Mouse (Mus musculus) monocyte, adult 2 months (primary cell): Measurements from ENCODE around the gene Rpl19.
A peak's percentile ranks its signal among the peaks of the same experiment; 100 is the strongest.

Experiments used
- DNase-seq, 2 experiments: peaks; one replicate each; pipeline ENCODE4 v3.0.0; 2022; ENCODE audit warnings: low spot score in 2 of 2, low read depth in 1 of 2

Gene Rpl19

DNA sequence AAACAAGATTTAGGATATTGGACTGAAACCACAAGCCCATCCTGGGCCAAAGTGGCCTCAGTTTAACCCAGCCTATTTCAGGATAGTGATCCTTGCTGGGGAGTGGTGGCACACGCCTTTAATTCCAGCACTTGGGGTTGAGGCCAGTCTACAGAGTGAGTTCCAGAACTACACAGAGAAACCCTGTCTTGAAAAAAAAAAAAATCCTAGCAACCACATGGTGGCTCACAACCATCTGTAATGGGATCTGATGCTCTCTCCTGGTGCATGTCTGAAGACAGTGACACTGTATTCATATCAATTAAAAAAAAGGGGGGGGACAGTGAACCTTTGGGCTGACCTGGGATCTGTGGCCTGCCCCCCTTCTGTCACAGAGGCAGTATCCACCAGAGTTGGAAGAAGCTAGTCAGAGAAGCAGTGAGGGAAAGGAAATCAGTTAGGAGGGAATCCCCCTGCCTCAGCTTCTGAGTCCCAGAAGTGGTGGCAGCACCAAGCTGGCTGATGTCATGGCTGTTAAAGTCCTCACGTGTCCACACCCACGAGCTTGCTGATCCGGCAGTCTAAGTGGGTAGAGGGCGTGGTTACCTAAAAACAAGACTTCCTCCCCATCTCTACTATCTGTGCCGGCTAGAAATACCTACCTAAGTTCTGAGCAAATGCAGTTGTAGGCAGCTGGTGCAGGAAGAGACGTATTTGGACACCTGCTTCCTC lies 27.5 kb upstream of the Rpl19 start:
- DNase-seq: peak in 1 of 2 experiments; percentile 54

DNA sequence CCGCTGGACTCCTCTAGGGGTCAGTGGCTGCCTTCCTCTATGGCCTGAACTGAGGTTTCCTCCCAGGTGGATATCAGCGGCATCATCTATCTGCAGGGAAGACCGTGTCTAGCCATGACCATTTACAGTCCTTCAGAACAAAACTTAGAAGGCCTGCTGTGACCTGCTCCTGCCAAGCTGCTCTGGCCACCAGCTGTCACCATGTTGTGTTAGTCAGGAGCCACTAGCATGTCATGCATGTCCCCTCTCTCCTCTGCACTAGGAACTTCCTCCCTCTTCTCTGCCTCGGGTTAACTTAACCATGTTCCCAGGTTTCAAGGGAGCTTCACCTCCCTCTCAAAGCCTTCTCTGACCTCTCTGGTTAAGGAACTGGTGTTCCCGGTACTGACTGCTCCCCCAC lies 26.8 kb upstream of the Rpl19 start:
- DNase-seq: no peak

DNA sequence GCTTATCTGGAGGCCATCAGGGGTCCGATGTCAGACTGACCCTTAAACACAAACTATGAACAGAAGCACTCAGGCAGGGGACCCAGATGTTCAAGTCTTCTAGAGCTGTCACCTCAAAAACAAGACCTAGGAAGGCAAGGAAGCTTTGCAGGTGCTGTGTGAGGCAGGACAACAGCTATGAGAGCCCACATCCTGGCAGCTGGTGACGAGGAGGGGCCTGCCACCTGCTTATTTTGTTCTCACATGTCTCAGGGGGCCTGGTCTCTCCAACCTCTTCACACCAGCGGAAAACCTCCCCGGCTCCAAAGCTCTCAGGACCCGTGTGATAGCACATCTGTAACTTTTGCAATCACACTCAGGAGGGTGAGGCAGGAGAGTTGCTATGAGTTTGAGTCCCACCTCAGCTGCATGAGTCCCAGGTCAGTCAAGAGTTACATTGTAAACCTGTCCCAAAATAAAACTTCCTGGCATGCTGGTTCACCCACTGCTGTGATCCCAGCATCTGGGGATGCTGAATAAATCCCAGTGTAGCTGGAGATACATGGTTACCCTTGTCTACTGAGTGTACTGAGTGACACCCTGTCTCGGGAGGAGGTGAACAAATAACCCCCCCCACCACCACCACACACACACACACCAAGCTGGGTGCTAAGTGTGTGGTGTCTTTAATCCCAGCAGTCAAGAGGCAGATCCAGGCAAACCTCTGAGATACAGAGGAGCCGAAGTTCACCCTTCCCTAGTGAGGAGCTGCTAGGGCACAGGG lies 26.0 kb upstream of the Rpl19 start:
- no peak for DNase-seq

DNA sequence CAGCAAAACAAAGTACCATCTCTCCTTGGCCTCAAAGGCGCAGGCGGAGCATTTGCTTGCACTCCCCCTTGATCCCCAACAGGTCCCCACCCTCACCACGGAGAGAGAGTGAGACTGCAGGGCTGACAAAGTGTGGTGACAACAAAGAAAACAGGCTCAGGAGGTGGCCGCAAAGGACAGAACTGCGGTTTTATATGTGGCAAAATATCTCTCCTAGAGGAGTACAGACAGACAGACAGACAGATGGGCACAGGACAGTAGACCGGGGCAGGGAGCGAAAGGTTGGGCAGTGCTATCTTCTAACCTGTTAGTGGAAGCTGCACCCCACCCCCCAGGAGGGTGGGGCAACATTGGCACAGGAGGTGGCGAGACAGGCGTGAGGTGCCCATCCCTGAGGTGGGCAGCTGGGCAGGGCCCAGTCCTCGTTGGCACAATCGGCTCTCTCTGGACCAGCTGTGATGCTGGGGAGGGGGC lies 25.1 kb upstream of the Rpl19 start:
- no peak for DNase-seq

DNA sequence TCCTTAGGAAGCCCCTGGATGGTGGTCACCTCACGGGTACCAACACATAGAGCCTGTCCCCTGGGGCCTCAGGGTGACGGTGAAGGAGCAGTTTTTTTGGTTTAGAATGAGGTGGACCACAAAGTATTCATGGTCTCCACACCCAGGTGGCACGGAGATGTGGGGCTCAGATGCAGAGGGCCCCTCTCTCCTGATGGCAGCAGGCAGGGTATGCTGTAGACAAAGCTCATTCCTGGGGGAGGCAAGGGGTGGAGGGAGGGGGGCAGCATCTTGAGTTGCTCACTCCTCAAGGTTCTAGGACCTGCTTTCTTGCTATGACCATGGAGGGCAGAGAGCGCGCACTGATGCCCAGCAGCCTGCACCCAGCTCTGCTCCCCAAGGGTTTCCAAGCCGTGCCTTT lies 24.5 kb upstream of the Rpl19 start:
- DNase-seq: no peak

DNA sequence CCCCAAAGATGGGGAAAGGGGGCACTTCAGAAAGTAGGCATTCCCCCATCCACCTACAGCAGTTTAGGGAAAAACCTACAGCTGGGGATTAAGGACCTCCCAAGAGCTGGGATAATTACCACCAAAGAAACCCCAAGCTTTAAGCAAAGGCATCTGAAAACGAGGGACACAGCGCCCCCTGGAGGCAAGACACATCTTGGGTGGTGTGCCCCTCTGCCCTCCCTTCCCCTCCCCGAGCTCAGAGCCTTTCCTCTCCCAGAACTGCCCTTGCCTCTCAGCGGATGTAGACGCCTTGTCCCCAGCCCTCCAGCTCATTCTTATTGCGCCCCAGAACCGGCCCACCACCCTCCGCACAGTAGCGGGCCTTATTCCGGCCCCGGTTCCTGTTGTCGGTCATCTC lies 23.9 kb upstream of the Rpl19 start:
- DNase-seq: peak in 1 of 2 experiments; percentile 80

DNA sequence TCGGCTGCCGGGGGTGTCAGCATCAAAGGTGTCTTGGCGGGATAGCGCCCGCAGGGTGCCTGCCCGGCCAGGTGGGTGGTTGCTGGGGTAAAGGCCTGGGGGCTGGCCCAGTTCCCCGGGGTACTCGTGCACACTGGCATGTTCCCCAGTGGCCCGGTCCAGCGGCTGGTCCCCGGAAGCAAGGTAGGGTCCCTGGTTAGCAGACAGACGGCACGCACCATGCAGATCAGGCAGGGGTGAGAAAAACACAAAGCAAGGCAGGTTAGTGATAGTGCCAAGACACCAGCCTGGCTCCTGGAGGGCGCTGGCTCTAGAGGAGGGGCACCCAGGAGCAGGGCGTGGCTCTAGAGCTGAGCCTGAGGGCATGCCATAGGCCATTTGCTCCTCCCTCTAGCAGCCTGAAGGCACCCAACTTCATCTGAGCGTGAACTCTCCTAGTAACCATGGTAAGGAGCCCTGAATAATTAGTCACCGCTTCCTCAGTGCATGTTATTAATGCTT lies 23.3 kb upstream of the Rpl19 start:
- DNase-seq: no peak

DNA sequence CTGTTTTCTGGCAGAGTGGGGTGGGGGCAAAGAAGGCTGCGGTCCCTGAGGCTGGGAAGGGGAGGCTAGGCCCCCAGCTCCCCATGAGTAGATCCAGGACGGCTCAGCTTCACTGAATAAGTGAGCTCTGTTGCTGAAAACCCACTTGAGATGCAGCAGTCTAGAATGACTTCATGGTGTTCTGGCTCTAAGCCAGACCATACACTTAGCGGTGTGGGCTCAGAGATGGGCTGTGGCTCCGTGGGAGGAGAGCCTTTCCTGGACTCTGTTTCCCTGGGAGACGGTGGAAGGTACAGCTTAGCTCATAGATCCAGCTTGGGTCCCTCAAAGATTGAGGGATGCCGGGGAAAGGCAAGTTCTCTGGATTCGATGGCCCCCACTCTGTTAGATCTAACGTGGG lies 22.3 kb upstream of the Rpl19 start:
- no peak for DNase-seq

DNA sequence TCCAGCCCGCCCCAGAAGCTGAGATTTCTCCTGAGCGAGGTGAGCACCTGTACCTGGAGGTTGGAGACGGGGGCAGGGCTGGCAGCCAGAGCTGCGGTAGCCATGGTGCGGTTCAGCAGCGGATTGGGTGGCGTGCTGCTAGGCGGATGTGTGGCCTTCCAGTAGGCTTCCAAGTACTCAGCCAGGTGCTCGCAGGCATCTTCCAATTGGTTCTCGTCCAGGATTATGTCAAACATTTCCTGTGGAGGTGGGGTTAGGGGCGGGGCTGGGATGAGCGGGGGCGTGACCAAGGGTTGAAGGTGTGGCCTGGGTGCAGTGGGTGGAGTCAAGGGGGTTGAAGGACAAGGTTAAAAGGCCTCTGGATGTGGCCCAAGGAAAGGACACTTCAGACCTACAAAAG lies 21.4 kb upstream of the Rpl19 start:
- no peak for DNase-seq

DNA sequence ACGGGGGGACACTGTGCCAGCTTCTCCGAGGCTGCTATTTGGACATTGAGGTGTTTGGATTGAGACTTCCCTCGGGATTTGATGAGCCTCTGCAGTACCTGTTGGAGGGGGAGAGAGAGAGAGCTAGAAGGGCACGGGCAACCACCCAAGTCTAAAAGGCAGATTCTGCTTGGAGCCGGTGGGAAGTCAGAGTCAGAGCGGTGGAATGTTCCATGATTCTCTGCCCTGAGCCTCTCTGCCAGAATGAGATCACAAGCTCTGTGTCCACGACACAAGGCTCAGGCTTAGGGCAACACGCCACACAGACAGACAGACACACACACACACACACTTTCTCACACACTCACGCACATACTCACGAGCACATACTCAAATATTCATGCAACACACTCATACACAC lies 20.8 kb upstream of the Rpl19 start:
- no peak for DNase-seq

DNA sequence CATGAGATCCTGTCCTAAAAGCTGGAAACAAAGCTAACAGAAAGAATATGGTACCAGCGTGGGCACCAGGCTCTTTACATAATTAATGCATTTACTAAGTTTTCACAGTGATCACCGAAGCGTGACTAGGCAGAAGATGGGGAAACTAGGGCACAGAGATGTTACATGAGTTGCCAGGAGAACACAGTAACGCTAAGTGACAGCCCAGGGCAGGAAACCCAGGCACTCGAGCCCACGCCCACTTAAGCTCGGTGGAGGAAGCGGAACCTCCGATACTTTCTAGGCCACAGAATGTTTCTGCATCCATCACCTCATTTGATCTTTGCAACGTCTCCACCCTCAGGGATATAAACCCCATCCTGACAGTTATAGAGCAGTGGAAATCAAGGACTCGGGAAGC lies 18.4 kb upstream of the Rpl19 start:
- DNase-seq: no peak

DNA sequence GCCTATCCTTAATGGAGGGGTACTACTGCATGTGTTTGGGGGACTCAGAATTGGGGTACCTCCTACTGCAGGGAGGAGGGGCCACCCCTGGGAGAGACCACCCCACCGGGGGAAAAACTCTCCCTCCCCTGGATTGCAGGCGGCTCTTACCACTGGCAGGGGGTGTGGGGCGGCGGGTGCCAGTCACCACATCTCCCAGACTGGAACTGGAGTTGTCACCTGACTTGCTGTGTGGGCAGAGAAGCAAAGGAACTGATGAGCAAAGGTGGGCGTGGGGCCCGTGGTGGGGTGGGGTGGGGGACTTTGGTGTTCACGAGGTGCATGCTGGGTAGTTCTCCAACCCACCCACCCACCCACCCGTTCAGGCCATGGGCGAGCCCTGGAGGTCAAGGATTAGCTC lies 14.8 kb upstream of the Rpl19 start:
- DNase-seq: no peak

DNA sequence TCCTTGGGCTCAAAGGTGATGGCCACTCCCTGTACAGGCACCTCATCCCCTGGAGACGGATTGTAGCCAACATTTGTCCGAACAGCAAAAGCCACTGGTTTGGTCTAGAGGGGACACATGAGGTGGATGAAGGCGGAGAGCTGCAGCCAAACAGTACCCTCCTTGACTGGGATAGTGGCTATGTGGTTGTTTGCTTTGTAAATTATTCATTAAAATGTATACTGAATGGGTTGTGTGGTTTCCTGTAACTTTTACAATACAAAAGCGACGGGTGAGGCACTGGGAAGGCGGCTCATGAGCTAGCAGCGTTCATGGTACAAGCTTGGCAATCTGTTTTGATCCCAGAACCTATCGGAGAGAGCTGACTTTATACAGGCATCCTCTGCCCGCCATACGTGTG lies 13.7 kb upstream of the Rpl19 start:
- DNase-seq: no peak

DNA sequence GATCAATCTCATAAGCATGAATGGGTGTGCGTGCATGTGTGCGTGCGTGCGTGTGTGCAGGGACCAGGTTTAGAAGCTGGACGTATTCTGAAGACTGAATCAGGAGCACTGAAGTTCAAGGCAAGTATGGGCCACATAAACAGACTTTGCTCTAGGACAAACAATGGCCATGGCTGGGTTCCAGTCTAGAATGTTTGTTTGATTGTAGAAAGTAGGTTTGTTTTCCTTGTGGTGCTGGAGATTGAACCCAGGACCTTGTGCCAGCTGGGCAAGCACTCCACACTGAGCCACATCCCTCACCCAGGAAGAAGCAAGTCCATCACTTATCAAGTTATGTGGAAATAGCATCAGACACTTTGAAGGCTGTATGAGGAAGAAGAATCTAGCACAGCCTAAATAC lies 10.3 kb upstream of the Rpl19 start:
- no peak for DNase-seq

DNA sequence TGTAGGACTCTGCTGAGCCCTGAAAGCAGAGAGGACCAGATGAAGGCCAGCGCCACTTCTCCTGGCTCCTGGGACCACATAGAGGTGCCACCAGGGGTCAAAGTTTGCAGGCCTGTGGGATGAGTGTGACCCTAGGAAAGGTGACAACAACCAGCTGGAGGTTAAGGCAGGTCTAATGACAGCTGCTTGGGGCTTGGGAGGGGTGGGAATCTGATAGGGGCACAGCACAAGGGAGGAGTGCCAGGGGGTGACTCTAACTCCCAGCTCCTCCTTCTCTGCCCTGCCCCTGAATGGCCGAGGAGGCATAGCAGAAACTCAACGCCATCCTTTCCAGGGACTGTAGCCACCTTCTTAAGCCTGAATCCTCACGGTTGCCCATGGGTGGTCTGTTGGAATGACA lies 9.7 kb upstream of the Rpl19 start:
- DNase-seq: no peak

DNA sequence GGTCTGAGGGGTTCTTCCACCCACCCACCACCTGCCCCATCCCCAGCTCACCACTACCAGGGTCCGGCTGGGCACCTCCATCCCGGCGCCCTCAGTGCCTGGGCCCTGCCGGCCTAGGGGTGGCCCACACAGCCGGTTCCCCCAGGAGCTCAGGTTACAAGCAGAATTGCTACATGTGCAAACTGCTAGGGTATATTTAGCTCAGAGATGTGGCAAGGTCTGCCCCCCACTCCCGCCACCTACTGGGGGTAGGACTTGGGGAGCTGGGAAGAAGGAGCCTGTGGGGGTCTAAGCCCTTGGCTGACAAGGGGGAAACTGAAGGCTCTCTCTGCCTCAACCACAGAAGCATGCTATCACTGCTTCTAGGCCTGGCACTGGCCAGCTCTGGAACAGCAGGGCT lies 8.3 kb upstream of the Rpl19 start:
- no peak for DNase-seq

DNA sequence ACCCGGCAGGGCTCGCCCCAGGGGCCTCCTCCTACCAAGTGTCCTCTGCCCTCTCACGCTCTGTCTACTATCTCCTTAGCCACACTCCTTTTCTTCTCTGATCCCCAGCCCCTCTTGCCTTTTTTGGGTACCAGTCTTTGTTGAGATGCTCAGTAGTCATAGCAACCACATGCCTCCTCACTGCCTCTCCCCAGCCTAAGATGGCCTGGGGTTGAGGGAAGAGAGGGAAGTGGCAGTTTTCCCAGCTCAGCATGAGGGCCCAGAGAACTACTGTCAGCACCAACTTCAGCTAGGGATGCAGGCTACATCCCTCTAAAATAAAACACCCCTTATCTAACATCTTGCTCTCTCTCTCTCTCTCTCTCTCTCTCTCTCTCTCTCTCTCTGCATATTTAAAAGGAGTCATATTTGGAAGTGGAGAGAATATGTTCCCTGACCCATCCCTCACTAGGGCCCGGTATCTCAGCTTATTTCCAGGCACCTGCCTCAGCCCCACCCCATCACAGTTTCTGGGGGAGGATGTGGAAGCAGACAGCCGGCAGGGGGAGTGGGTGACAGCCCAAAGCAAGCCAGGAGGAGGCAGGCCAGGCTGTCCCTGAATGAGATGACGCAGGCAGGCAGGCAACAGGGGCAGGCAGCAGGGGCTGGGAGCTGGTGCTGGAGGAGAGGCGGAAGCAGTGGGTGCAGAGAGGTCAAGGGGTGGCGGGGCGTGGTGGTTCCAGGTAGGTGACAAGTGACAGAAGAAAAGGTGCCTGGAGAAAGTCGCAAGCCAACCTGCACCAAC lies 7.5 kb upstream of the Rpl19 start:
- DNase-seq: no peak

DNA sequence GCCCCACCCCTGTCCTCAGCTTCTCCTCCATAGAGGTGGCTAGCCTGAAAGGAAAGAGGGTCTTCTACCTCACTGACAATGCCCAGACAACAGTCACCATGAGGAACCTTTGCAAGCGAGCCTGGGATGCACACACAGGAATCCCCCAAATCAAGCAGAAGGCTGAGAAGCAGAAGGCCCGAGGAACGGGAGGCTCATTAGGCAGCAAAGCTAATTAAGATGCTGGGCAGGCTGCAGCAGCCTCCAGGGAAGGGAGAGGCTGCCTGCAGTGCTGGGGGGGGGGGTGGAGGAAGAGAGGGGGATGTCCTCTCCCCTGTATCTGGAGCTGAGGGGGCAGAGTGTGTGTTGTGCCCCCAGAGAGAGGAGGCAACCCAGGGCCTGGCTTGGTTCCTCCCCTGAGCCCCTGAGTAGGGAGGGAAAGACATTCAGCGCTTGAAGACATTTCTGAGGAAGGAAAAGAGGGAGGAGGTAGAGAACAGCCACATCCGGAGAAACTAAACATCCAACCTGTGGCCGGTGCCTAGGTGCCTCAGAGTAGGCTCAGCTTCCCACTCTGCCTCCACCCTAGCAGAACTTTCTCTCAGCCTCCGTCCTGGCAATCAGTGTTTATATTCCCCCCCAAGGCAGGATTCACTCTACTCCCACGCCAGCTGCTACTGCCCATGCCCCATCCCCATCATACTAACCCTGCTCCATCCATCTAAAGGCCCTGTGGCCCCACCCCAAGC lies 6.5 kb upstream of the Rpl19 start:
- no peak for DNase-seq

DNA sequence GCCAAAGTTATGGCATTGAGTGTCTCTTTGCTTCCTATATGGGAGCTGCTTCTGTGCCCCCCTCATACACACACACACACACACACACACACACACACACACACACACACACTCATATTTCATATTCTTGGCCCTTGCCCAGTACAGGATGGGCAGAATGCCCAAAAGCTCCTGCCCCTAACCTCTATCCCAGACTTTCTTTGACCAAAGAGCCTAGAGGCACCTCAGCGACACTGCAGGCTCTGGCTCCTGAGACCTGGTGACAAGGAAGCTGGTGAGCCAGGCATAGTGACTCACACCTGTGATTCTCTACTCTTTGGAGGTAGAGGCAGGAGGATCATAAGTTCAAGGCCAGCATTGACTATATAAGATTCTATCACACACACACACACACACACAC lies 5.8 kb upstream of the Rpl19 start:
- no peak for DNase-seq

DNA sequence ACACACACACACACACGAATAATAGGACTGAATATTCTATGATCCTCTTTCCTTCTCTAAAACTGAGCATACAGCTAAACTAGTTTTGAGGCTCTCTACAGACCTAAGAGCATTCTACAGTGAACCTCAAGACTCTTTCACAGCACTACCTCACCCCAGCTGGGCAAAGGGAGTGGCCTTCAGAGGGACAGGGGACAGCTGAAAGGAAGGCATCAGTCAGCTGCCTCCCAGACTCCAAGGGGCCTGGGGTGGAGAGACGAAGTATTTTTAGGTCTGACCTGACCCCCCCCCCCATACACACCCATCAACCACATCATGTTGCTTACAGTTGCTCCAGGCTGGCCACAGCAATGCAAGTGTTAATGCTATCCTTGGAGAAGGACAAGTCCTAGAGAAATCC lies 5.4 kb upstream of the Rpl19 start:
- no peak for DNase-seq

DNA sequence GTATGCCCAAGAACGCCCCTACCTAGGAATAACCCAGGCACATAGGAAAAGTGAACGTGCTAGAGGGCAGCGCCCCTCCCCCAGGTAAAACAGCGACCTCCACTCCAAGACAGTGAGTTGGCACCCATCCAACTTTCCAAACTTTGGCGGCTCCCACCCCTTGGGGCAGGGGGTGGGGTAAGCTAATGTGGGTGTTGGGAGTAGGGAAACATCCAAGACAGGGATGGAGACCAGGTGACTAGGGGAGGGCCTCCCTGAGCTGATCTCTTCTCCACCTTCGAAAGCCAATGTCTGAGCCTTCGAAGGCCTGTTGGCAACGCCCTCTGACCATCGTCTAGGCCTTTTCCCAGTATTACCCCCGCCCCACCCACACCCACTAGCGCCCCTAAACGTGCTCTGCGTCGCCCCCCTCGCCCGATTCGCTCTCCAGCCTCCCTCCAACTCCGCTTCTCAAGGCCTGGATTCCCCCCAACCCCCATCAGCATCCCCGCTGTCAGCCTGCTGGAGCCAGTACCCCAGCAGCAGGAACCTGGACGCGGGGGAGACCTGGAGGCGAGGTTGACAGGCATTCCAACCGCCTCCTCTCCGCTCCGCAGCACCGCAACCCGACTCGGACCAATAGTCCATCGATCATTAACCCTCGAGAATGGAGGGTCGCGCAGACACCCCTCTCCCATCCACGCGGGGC lies 4.8 kb upstream of the Rpl19 start:
- no peak for DNase-seq
